Mouse (Mus musculus) CD4-positive, CD25-positive, alpha-beta regulatory T cell, adult 4 months (primary cell): Measurements from ENCODE around the gene Myrip. TPM values are rescaled to one million over a fixed set of nuclear protein-coding genes. Genes with fewer than 3 reads are reported as not detected.
"Not testable (repeated sequence)": the region's sequence is repeated elsewhere in the genome, so short reads cannot be mapped to it uniquely, and the experiment has no call there.

Experiments
- ATAC-seq: one replicate; pipeline ENCODE4 v1.8.0; 2017
- polyA plus RNA-seq, 2 experiments: library from polyadenylated mRNA; unstranded; fragments of 100-300 nt; shearing (Covaris generic); gene quantifications; one replicate each; pipeline ENCODE4 v1.2.1; 2017

The Myrip gene
- polyA plus RNA-seq = not detected

GRCm38 (mm10) chr9:120301213-120301612 lies at the start of gene Myrip:
TSS of gene Myrip (plus strand) at chr9:120301513.
- ATAC-seq = not testable (repeated sequence)

GRCm38 (mm10) chr9:120259805-120260204 lies 41.5 kb upstream of the Myrip start:
- ATAC-seq = no peak

- ATAC-seq = no peak
Observed at GRCm38 (mm10) chr9:120263994-120264393, 37.3 kb upstream of the Myrip start.

DNA sequence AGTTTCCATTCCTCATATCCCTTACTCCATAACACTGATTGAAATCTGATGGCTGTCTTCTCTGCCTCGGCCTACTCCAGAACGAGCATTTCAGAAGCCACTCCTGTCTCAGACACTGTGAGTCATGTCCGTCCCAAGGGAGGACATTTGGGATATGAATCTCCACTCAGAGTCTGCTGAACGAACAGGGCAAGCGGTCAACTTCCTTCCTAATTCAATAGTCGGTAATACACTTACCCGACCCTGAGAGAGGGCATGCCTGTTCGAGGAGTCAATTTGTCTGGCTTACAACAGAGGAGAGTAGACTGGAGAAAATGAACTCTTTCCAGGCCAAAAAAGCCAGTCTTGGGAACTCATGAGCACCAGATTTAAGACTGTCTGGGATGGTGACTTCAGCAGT lies 28.2 kb upstream of the Myrip start:
- no peak for ATAC-seq

DNA sequence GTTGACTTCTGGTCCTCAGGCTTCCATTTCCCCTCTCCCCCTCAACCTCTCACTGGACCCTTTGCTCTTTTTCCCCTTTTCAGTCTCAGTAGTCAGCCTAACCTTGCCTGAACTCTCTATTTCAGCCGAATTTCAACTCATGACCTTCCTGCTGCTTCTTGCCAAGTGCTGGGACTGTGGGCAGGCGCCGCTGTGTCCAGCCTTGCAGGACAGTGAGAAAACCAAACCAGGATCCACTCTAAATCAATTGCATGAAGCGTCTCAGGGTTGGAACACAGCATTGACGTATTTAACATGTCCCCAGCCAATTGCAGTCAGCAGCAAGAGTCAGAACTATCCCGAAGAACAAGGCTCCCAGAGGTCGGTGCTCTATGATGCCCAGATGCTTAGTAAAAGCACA lies 26.1 kb upstream of the Myrip start:
- ATAC-seq = no peak

- ATAC-seq = no peak
Observed at GRCm38 (mm10) chr9:120281147-120281546, 20.2 kb upstream of the Myrip start.

- no peak for ATAC-seq
Observed at GRCm38 (mm10) chr9:120282461-120283047, 18.8 kb upstream of the Myrip start.

DNA sequence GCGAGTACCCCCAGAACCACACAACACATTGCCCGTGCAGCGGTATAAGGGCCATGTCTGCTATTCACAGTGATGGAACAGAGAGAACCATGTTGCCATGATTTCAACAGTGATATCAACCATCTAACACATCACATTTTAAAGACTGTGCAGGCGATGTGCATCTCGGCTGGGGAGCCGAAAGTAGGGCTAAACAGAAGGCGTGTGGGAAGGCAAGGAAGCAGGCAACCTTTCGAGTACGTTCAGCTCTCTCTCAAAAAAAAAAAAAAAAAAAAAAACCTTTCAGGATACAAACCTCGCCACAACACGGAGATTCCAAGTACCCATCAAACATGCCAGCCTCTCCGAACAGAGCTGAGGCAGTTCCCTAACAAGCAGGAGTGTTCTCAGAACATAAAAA lies 17.8 kb upstream of the Myrip start:
- ATAC-seq = no peak

DNA sequence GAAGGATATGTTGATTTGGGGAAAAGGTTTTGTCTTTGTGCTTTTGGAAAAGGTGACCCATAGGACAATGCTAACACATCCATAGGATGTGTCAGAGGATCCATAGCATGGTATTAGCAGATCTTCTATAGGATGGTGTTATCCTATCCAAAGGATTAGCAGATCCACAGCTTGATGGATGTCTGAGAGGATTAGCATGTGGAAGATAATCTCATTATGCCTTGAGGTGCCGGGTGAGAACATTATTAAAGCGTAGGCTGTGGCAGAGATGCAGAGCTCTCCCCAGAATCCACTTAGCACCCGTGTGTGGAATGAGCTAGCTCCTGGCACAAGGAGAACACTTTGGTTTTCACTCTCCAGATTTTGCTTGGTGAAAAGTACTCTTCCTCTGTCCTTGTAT lies 13.3 kb upstream of the Myrip start:
- no peak for ATAC-seq

- ATAC-seq = no peak
Observed at GRCm38 (mm10) chr9:120290375-120290774, 10.9 kb upstream of the Myrip start.

DNA sequence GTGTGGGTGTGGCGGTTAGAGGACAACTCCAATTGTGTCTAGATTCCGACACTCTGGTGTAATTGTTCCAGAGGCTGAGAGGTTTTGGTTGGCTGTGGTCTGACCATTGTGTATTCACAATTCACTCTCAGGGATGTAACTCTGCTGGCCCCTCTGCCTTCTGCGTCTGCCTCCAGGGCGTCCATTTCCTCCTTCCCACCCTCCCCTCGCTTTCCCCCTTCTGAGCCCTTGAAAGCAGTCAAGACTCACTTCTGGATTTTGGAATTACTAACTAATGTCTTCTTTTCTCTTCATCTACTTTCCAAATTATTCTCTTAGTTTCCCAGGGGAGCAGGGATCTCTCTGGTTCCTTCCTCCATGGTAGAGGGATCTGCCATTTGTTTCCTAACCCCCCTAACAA lies 8.8 kb upstream of the Myrip start:
- no peak for ATAC-seq

DNA sequence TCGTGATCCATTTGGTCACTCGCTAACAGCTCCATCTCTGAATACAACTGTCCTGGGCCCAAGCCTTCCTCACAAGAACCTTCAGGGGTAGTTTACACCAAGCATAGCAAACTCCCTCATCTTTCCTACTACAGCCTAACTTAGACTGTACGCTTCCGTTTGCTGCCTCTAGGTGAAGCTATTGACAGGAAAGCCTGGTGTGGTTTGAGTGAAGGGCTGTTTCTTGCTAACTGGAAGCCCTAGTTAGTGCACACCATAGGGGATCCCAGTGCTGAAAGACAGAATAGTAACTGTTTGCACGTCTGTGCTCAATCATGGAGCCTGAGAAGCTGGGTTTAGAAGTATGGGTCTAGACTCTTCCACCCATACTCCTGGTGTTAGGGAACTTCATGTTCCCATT lies 5.8 kb upstream of the Myrip start:
- no peak for ATAC-seq

DNA sequence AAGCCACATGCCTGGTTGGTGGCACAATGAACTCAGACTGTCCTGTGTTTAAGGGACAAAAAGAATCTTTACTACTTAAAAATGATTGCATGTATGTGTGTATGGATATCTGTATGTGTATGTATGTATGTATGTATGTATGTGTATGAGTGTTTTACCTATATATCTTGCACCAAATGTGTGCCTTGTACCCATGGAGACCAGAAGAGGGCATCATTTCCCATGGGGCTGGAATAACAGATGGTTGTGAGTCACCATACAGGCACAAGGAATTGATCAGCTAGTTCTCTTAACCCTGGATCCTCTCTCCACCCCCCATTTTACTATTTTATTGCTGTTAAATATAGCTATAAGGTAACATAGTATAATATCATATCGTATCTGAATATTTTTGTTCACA lies 4.4 kb upstream of the Myrip start:
- ATAC-seq = no peak

DNA sequence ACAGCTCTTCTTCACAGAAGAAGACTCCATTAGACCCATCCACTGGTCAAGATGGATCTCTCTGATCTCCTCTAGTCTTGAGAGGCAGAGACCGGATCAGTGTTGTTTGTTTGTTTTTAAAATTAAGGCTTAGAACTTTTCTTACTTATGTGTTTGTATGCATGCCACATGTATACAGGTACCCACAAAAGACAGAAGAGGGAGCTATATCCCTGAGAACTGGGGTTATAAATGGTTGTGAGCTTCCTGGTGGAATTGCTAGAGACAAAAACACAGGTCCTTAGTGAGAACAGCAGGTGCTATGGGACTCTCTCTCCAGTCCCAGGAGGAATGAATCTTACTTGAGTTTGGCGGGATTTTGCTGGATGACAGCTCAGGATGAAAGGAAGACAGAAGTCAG lies 1.9 kb upstream of the Myrip start:
- ATAC-seq = no peak

- no peak for ATAC-seq
Observed at GRCm38 (mm10) chr9:120302980-120303452, 1.7 kb downstream of the Myrip start.

DNA sequence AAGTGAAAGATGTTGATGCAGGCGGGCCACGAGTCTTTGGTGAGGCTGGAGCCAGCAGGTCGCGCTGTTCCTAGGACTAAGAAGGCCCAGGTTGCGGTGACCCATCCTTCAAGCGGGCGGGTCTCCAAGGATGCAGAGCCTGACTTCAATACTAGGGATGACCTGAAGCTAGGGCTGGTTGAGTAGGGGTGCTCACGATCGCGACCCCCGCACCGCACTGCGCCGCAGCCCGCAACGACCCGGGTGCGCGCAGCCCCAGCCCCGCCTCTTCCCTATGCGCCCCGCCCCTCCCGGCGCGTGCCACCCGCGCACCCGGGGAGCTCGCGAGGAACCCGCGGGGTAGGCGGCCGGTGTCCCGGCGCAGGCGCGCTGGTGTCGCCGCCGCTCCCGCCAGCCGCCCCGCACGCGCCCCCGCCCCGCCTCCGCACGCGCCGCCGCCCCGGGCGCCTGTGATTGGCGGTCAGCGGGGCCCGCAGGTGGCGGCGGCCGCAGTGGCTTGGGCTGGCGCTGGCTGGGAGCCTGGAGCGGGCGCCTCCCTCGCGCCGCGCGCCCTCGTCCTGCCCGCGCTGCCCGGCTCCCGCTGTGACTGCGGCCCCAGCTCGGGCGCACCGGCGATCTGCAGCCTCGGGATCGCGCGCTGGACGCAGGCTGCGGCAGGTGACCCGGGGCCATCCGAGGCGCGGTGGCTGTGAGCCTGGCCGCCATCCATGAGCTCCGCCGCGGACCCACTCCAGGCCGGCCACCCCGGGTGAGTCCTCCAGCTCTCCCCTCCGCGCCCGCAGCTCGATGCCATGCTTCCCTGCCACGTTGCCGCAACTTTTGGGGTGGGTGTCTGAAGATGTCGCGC lies 2.4 kb downstream of the Myrip start:
- no peak for ATAC-seq

DNA sequence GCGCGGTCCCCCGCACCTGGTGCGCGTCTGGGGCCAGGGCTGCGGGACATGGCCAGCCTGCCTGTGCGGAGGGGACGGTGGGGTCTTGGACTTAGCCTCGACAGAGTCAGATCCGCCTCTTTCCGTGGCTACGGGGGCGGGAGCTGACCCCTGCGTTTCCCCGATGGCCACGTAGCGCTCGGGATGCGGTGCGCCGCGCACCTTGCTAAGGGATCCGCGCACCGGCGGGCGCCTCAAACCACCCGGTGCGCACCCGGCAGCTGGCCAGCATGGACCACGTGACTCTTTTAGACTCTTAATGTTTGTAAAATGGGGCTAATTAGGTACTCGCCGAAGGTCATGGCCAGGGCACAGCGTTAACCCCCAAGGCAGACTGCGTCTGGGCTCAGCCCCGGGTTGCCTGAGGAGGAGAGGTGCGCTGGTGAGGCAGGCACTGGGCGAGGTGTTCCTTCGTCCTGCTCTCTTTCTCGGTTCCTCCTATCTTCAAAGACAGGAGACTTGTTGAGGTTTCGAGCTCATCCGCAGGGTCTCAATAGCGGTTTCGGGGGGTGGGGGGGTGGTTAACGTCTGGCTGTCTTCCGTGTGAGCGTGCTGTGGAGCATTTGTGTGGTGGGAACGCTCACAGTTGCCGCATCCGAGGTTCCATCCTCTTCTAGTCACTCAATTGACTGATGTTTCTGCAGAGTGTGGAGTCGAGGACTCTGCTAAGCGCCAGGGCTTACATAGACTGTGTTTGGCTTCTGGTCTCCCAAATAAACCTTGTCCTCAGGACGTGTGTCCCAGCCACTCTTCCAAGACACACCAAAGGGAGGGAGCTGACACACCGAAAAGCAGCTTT lies 3.2 kb downstream of the Myrip start:
- no peak for ATAC-seq

GRCm38 (mm10) chr9:120315171-120315570 lies 13.9 kb downstream of the Myrip start:
- ATAC-seq = no peak

DNA sequence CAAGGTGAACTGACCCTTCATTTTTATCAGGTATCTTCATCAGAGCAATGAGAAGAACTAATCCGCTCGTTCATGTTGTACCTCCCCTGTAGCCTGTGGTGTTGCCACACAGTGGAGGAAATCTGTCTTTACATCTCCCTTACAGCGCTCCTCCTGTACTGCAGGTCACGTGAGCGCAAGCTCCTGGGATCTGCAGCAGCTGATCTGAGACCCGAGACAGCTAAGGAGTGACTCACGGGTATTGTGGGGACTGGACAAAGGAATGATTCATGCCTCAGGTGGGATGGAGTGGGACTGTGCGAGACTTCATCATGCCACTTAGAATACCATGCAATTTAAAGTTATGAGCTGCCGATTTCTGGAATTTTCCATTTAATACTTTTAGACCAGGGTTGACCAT lies 17.8 kb downstream of the Myrip start:
- no peak for ATAC-seq

DNA sequence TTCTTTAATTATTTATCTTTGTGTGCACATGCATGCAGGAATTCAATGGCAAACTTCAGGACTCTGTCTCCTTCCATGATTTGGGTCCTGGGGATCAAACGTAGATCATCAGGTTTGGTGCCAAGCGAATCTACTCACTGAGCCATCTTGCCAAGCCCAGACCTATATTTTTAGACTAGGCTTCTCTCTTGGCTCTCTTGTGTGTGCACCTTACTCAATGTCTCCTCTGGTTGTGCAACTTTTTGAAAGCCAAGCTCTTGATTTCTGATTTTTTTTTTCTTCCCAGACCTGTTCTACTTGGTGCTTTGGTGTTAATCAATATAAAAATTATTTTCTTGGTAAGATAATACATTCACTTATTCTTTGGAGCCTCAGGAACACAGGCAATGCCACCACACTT lies 19.3 kb downstream of the Myrip start:
- no peak for ATAC-seq

DNA sequence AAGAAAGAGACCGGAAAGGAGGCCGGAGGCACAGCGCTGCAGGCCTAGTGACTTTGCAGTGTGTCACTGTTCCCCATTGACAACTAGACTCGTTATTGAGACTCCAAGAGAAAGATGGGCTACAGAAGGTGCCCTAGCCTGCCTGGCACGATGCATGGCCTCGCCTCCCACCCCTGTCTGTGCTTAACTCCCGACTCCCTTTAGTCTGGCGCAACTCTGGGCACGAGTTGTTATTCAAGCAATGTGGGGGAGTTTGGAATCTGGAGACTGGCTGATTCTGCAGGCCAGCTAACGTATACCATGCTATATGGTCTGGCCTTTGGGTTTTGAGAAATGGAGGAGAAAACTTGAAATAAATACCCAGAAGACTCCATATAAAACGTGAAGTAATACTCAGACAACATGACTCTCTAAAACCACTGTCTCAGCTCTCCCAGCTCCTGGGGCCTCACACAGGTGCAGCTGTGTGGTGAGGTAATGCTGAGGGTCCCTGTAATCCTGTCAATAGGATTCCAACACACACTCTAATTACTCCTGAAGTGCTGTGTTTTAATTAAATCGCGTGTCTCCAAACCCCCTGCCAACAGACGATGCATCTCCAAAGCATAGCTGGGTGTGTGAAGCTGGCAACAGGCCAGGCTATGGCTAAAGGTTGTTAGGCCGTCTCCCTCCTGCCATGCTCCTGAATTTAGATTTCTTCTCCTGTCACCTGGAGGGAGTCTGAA lies 21.6 kb downstream of the Myrip start:
- ATAC-seq = no peak

DNA sequence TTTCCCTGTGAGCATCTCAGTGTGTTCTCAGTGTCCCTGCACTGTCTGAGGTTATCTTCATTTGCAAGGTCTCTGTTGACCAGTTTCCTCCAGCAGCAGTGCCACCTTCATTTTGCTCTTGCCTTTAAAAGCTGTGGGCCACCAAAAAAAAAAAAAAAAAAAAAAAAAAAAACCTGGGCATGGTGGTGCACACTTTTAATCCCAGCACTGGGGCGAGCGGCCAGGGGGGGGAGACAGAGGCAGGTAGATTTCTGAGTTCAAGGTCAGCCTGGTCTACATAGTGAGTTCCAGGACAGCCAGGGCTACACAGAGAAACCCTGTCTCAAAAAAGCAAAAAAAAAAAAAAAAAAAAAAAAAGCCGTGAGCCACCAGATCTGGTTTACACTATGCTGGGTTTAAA lies 29.7 kb downstream of the Myrip start:
- ATAC-seq = not testable (repeated sequence)

DNA sequence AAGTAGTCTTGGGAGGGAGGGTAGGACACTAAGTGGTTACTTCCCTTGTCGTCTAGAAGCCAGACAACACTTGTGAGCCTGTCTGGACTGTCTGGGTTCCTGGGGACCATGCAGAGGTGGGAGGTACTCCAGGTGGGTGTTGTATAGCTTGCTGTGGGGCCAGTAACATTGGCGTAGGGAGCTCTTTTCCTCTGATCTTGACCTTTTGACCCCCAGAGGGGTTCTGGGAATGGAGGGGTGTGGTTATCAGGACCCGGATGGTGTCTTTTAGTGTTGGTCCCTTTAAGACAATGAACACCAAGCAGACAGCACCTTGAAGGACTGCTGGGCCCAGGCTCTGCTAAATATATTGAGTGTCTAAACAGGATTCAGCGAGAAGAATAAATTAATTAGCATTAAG lies 36.9 kb downstream of the Myrip start:
- ATAC-seq = no peak
